1 mouse cellular context compared by ENCODE assay signal in the genomic region with DNA sequence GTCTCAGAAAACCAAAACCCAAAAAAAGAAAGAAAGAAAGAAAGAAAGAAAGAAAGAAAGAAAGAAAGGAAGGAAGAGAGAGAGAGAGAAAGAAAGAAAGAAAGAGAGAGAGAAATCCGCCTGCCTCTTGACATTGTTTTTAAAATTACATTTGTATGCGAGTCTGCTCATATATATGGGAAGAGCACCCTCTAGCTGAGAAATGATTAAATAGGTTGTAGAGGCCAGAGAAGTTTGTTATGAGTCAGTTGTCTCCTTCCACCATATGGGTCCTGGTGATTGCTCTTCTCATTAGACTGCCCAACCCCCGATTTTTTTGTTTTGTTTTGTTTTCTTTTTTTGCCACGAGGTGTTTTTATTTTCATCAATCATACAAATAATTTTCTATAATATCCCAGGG.
TF ChIP-seq lines count a peak whose summit lies in the region.

No protein-coding gene starts in this region.

TF ChIP-seq in MEL, 35 proteins besides CTCF, POLR2A, EP300 and RAD21:
- TF ChIP-seq SMC3 (IDR thresholded peaks at IDR 0.05; ENCODE audit: low read depth, low read length) (peak; percentile 69), SIN3A (IDR thresholded peaks at IDR 0.05; ENCODE audit: low read length) (peak; percentile 84), ETS1 (IDR thresholded peaks at IDR 0.05; ENCODE audit: low read depth, low read length) (0 out of 2 replicates have a peak, but pooled peaks have one; percentile 10), ZC3H11A (IDR thresholded peaks at IDR 0.05; ENCODE audit: low read depth, low read length) (peak; percentile 54), TAL1 (IDR thresholded peaks at IDR 0.05; ENCODE audit: low read length) (peak; percentile 24; the same call in 1 of the 2 replicates), GATA1 (IDR thresholded peaks at IDR 0.05; ENCODE audit: low read depth, low read length) (0 out of 2 replicates have a peak, but pooled peaks have one; percentile 3), HCFC1 (IDR thresholded peaks at IDR 0.05; ENCODE audit: low read depth, low read length) (peak; percentile 27; the same call in 1 of the 2 replicates)
TF ChIP-seq in MEL: peak in this region for 7; not testable (repeated sequence) for 28.
